Mouse (Mus musculus) urinary bladder, adult 2 months (tissue): ENCODE measurements around the gene Zfp764. TPM values are rescaled to one million over a fixed set of nuclear protein-coding genes. Genes with fewer than 3 reads are reported as not detected.

ENCODE experiments used
- polyA plus RNA-seq: library from polyadenylated mRNA; depleted of rRNA; stranded (reverse); fragments of >200 nt; gene quantifications from 2 replicates; pipeline ENCODE4 v1.2.3, GENCODE M21; 2012; rRNA removed

The Zfp764 gene
- polyA plus RNA-seq, 1 experiment: 9.7 TPM

Other genes with a start within 250 kb of the Zfp764 start
- gene Cd2bp2, start 210.8 kb downstream of the Zfp764 start, polyA plus RNA-seq: 66.2 and 68.8 TPM in 2 replicates
- 23.0 and 30.1 TPM in 2 replicates for gene Tbc1d10b, start 198.4 kb downstream of the Zfp764 start, polyA plus RNA-seq
- 1.2 and 2.1 TPM in 2 replicates for gene Mylpf, start 197.9 kb downstream of the Zfp764 start, polyA plus RNA-seq
- gene Zfp553, start 173.8 kb downstream of the Zfp764 start, polyA plus RNA-seq: 10.0 and 10.5 TPM in 2 replicates
- 19.4 and 22.0 TPM in 2 replicates for gene Sept1, start 173.7 kb downstream of the Zfp764 start, polyA plus RNA-seq
- 49.8 and 54.0 TPM in 2 replicates for gene Zfp771, start 162.5 kb downstream of the Zfp764 start, polyA plus RNA-seq
- gene Dctpp1, start 146.1 kb downstream of the Zfp764 start, polyA plus RNA-seq: 19.2 and 24.9 TPM in 2 replicates
- 19.8 and 21.1 TPM in 2 replicates for gene Sephs2, start 132.8 kb downstream of the Zfp764 start, polyA plus RNA-seq
- 3.4 and 3.5 TPM in 2 replicates for gene Itgal, start 110.6 kb downstream of the Zfp764 start, polyA plus RNA-seq
- gene Zfp768, start 61.2 kb downstream of the Zfp764 start, polyA plus RNA-seq: 16.9 and 19.8 TPM in 2 replicates
- gene Zfp747, start 30.8 kb downstream of the Zfp764 start, polyA plus RNA-seq: 7.5 and 9.0 TPM in 2 replicates
- 3.7 and 3.9 TPM in 2 replicates for gene 9130019O22Rik, start 19.7 kb downstream of the Zfp764 start, polyA plus RNA-seq
- 6.2 and 6.8 TPM in 2 replicates for gene E430018J23Rik, start 13.2 kb downstream of the Zfp764 start, polyA plus RNA-seq
- gene Zfp688, start 15.2 kb upstream of the Zfp764 start, polyA plus RNA-seq: 19.5 and 20.2 TPM in 2 replicates
- gene Zfp689, start 42.3 kb upstream of the Zfp764 start, polyA plus RNA-seq: 3.1 and 3.7 TPM in 2 replicates
- gene Prr14, start 52.8 kb upstream of the Zfp764 start, polyA plus RNA-seq: 69.2 and 79.9 TPM in 2 replicates
- gene Fbrs, start 72.4 kb upstream of the Zfp764 start, polyA plus RNA-seq: 12.4 and 30.8 TPM in 2 replicates
- 5.7 and 13.8 TPM in 2 replicates for gene Srcap, start 105.2 kb upstream of the Zfp764 start, polyA plus RNA-seq
- gene Gm42715, start 112.8 kb upstream of the Zfp764 start, polyA plus RNA-seq: 19.3 and 25.2 TPM in 2 replicates
- gene Tmem265, start 154.6 kb upstream of the Zfp764 start, polyA plus RNA-seq: 2.1 TPM in 1 of 2 replicates, not detected in the other
- gene Phkg2, start 166.5 kb upstream of the Zfp764 start, polyA plus RNA-seq: 72.2 and 75.4 TPM in 2 replicates
- 7.0 and 7.4 TPM in 2 replicates for gene Ccdc189, start 181.8 kb upstream of the Zfp764 start, polyA plus RNA-seq
- 39.7 and 41.8 TPM in 2 replicates for gene Rnf40, start 181.9 kb upstream of the Zfp764 start, polyA plus RNA-seq
- 10.7 and 12.8 TPM in 2 replicates for gene Zfp629, start 209.0 kb upstream of the Zfp764 start, polyA plus RNA-seq